Mouse (Mus musculus): ENCODE measurements around the gene Rag1. TPM values are rescaled to one million over a fixed set of nuclear protein-coding genes. Genes with fewer than 3 reads are reported as not detected.

Rag1 gene
- not detected in 2 replicates for polyA plus RNA-seq (2012; rRNA removed)

GRCm38 (mm10) chr2:101649114-101649671 lies at the start of gene Rag1, which contains the start of gene B230118H07Rik:
Rag1 (minus strand) TSS chr2:101649501.
B230118H07Rik (minus strand) TSS chr2:101649532.
- 44% methylated on average over 8 of the region's 8 CpGs for WGBS
- no peak for DNase-seq (ENCODE audit: low read depth, low spot score)

GRCm38 (mm10) chr2:101695584-101695983 lies 46.3 kb upstream of the Rag1 start:
- WGBS, result 81% methylated on average over 7 of the region's 7 CpGs
- no peak for DNase-seq (ENCODE audit: low read depth, low spot score)

GRCm38 (mm10) chr2:101693577-101694215 lies 44.4 kb upstream of the Rag1 start:
- 54% methylated on average over 5 of the region's 5 CpGs for WGBS
- DNase-seq (ENCODE audit: low read depth, low spot score), result no peak

- WGBS, result 52% methylated on average over 4 of the region's 4 CpGs
- DNase-seq (ENCODE audit: low read depth, low spot score), result no peak
These were observed 43.7 kb upstream of the Rag1 start for GRCm38 (mm10) chr2:101693043-101693442.

GRCm38 (mm10) chr2:101690252-101690827 lies 41.0 kb upstream of the Rag1 start:
- DNase-seq (ENCODE audit: low read depth, low spot score), result no peak
- 77% methylated on average over 9 of the region's 9 CpGs for WGBS

GRCm38 (mm10) chr2:101688011-101688410 lies 38.7 kb upstream of the Rag1 start:
- WGBS, result 91% methylated on average over 5 of the region's 5 CpGs

GRCm38 (mm10) chr2:101684421-101684820 lies 35.1 kb upstream of the Rag1 start:
- 72% methylated on average over 12 of the region's 12 CpGs for WGBS
- DNase-seq (ENCODE audit: low read depth, low spot score), result no peak

More at GRCm38 (mm10) chr2:101688011-101688410, 38.7 kb upstream of the Rag1 start:
- no peak for DNase-seq (ENCODE audit: low read depth, low spot score)

GRCm38 (mm10) chr2:101679164-101679784 lies 30.0 kb upstream of the Rag1 start:
- WGBS, result 3% methylated on average over 15 of the region's 15 CpGs
- no peak for DNase-seq (ENCODE audit: low read depth, low spot score)

GRCm38 (mm10) chr2:101678236-101679021 lies 29.1 kb upstream of the Rag1 start, which contains the start of gene Traf6:
Traf6 (plus strand) TSS chr2:101678429.
- DNase-seq (ENCODE audit: low read depth, low spot score), result peak; percentile 27
- WGBS, result under 1% methylated on average over 67 of the region's 68 CpGs

GRCm38 (mm10) chr2:101673547-101673946 lies 24.2 kb upstream of the Rag1 start:
- DNase-seq (ENCODE audit: low read depth, low spot score), result no peak
- WGBS, result 56% methylated on average over 3 of the region's 3 CpGs

GRCm38 (mm10) chr2:101668751-101669150 lies 19.4 kb upstream of the Rag1 start:
- 80% methylated on average over 3 of the region's 3 CpGs for WGBS

GRCm38 (mm10) chr2:101665703-101666092 lies 16.4 kb upstream of the Rag1 start:
- 87% methylated on average over 3 of the region's 3 CpGs for WGBS
- DNase-seq (ENCODE audit: low read depth, low spot score), result no peak

More at GRCm38 (mm10) chr2:101668751-101669150, 19.4 kb upstream of the Rag1 start:
- DNase-seq (ENCODE audit: low read depth, low spot score), result no peak

- 24% methylated on average over 9 of the region's 9 CpGs for WGBS
- DNase-seq (ENCODE audit: low read depth, low spot score), result no peak
These were observed 15.9 kb upstream of the Rag1 start for GRCm38 (mm10) chr2:101665058-101665702.

- peak; percentile 19 for DNase-seq (ENCODE audit: low read depth, low spot score)
- WGBS, result 36% methylated on average over 2 of the region's 2 CpGs
These were observed 11.2 kb upstream of the Rag1 start for GRCm38 (mm10) chr2:101660536-101660935.

- DNase-seq (ENCODE audit: low read depth, low spot score), result peak; percentile 29
These were observed 3.8 kb upstream of the Rag1 start for GRCm38 (mm10) chr2:101652921-101653597.

GRCm38 (mm10) chr2:101652204-101652920 lies 3.1 kb upstream of the Rag1 start:
- DNase-seq (ENCODE audit: low read depth, low spot score), result no peak
- WGBS, result 48% methylated on average over 14 of the region's 14 CpGs

More at GRCm38 (mm10) chr2:101652921-101653597, 3.8 kb upstream of the Rag1 start:
- 13% methylated on average over 14 of the region's 14 CpGs for WGBS

GRCm38 (mm10) chr2:101650446-101650845 lies 1.1 kb upstream of the Rag1 start:
- DNase-seq (ENCODE audit: low read depth, low spot score), result no peak
- 24% methylated on average over 1 of the region's 1 CpGs for WGBS

GRCm38 (mm10) chr2:101648361-101648760 lies 940 bp downstream of the Rag1 start:
- DNase-seq (ENCODE audit: low read depth, low spot score), result no peak
- WGBS, result 83% methylated on average over 2 of the region's 2 CpGs
